In genomic region chr8:95668163-95668958, GRCm38 (mm10) we compare ENCODE assay signal across 26 mouse cellular contexts. TPM values are rescaled to one million over a fixed set of nuclear protein-coding genes. Genes with fewer than 3 reads are reported as not detected.
DNase-seq lines count a peak whose midpoint lies in the region; ATAC-seq and TF ChIP-seq lines count a peak whose summit lies in the region.
"Had no signal": no experiment of that assay in that cellular context is flagged by ENCODE, and none has a peak within 500 bp of the region (broad histone marks: within the 10 kb centered on the region; RNA-seq: fewer than 3 reads in every experiment).

No protein-coding gene starts in this region.

- TF ChIP-seq POLR2A in heart, adult 2 months (IDR thresholded peaks at IDR 0.05; ENCODE audit: insufficient read depth, low read depth, low read length) = no peak

- H3K27ac ChIP-seq in heart, embryonic 13.5 days (replicated peaks) = 0 out of 2 replicates have a peak overlapping the region, but pooled peaks have one; percentile 12
- no peak overlapping the region for H3K27ac ChIP-seq in heart, adult 2 months
- peak overlapping the region; percentile 49; the same call in 1 of the 2 replicates for H3K27ac ChIP-seq in neural tube, embryonic 11.5 days (ENCODE audit: low read depth, low read length)
- H3K27ac ChIP-seq in midbrain, embryonic 14.5 days (replicated peaks; ENCODE audit: low read depth, low read length) = peak overlapping the region; percentile 32; the same call in 1 of the 2 replicates
- no peak overlapping the region for H3K27ac ChIP-seq in stomach, postnatal 0 days (replicated peaks)
- H3K27ac ChIP-seq: hindbrain, embryonic 15.5 days; left cerebral cortex, adult 2 months; limb, embryonic 12.5 days; liver, embryonic 12.5 days had no signal

- no peaks in the 10 kb centered on the region for H3K9me3 ChIP-seq in heart, embryonic 13.5 days
- no peaks in the 10 kb centered on the region for H3K9me3 ChIP-seq in neural tube, embryonic 11.5 days (ENCODE audit: control insufficient read depth, low read length)
- no peaks in the 10 kb centered on the region for H3K9me3 ChIP-seq in midbrain, embryonic 14.5 days (ENCODE audit: control insufficient read depth, low read length)
- H3K9me3 ChIP-seq in stomach, postnatal 0 days (ENCODE audit: control insufficient read depth, low read length) = no peaks in the 10 kb centered on the region
- H3K9me3 ChIP-seq: G1E; hindbrain, embryonic 15.5 days; liver, embryonic 12.5 days had no signal

- intact Hi-C loops in heart, adult 2 months (cut with DNase I) = no loop called here

- WGBS in heart, embryonic 13.5 days = 41% methylated on average over 8 of the region's 8 CpGs
- 37% methylated on average over 8 of the region's 8 CpGs for WGBS in heart, adult 2 months
- 55% methylated on average over 8 of the region's 8 CpGs for WGBS in neural tube, embryonic 11.5 days
- WGBS in midbrain, embryonic 14.5 days = 49% methylated on average over 8 of the region's 8 CpGs
- WGBS in stomach, postnatal 0 days = 43% methylated on average over 8 of the region's 8 CpGs

- TF ChIP-seq EP300 in heart, adult 2 months (IDR thresholded peaks at IDR 0.05; ENCODE audit: insufficient read depth, low read depth, low read length) = no peak
- no peak for TF ChIP-seq EP300 in stomach, postnatal 0 days (optimal IDR thresholded peaks at IDR 0.05)

- H3K4me2 ChIP-seq in heart, embryonic 13.5 days = no peak overlapping the region
- H3K4me2 ChIP-seq in neural tube, embryonic 11.5 days (ENCODE audit: low read depth) = no peak overlapping the region
- no peak overlapping the region for H3K4me2 ChIP-seq in midbrain, embryonic 14.5 days (ENCODE audit: low read length)
- no peak overlapping the region for H3K4me2 ChIP-seq in stomach, postnatal 0 days (replicated peaks; ENCODE audit: low read depth)
- H3K4me2 ChIP-seq: hindbrain, embryonic 15.5 days; limb, embryonic 12.5 days; liver, embryonic 12.5 days; lung, embryonic 14.5 days had no signal

- no peak overlapping the region for H3K4me3 ChIP-seq in heart, embryonic 13.5 days
- no peak overlapping the region for H3K4me3 ChIP-seq in heart, adult 2 months
- H3K4me3 ChIP-seq in neural tube, embryonic 11.5 days (ENCODE audit: low read depth, low read length) = no peak overlapping the region
- H3K4me3 ChIP-seq in midbrain, embryonic 14.5 days (replicated peaks; ENCODE audit: low read depth, low read length) = no peak overlapping the region
- no peak overlapping the region for H3K4me3 ChIP-seq in stomach, postnatal 0 days (ENCODE audit: low read depth, low read length)
- H3K4me3 ChIP-seq: hindbrain, embryonic 15.5 days; left cerebral cortex, adult 2 months; limb, embryonic 12.5 days; liver, embryonic 12.5 days had no signal

- H3K4me1 ChIP-seq in heart, embryonic 13.5 days = peaks cover 25% of the 10 kb centered on the region
- H3K4me1 ChIP-seq in heart, adult 2 months (ENCODE audit: control insufficient read depth, insufficient read depth, low read length) = no peaks in the 10 kb centered on the region
- no peaks in the 10 kb centered on the region for H3K4me1 ChIP-seq in neural tube, embryonic 11.5 days (ENCODE audit: control insufficient read depth, insufficient read depth, low read length)
- H3K4me1 ChIP-seq in midbrain, embryonic 14.5 days (ENCODE audit: control insufficient read depth, insufficient read depth, low read length) = no peaks in the 10 kb centered on the region
- H3K4me1 ChIP-seq in stomach, postnatal 0 days (replicated peaks; ENCODE audit: control insufficient read depth, insufficient read depth) = no peaks in the 10 kb centered on the region
- H3K4me1 ChIP-seq: hindbrain, embryonic 15.5 days; limb, embryonic 12.5 days had no signal

- no peak for ATAC-seq in heart, embryonic 13.5 days (ENCODE audit: extremely low read depth, insufficient number of reproducible peaks, low FRiP score, low TSS enrichment)
- ATAC-seq in neural tube, embryonic 11.5 days (ENCODE audit: insufficient read depth, low FRiP score, low TSS enrichment) = no peak; the same call in 1 of the 2 replicates
- ATAC-seq in midbrain, embryonic 14.5 days (ENCODE audit: low FRiP score, low TSS enrichment) = no peak
- no peak for ATAC-seq in stomach, postnatal 0 days (ENCODE audit: low FRiP score, low TSS enrichment)
- ATAC-seq: activated CD4-positive, CD25-positive, alpha-beta regulatory T cell, adult 4 months; forebrain, postnatal 0 days; liver, embryonic 12.5 days had no signal

- no peak for DNase-seq in heart, adult 2 months
- no peak for DNase-seq in neural tube, embryonic 11.5 days (ENCODE audit: low spot score)
- DNase-seq in neural tube, embryonic 10.5 days (ENCODE audit: extremely low spot score, low spot score) = no peak
- DNase-seq in midbrain, embryonic 14.5 days = peak; percentile 21
- peak; percentile 31 for DNase-seq in stomach, postnatal 0 days (ENCODE audit: low spot score)
- DNase-seq in adipocyte (ENCODE audit: low spot score) = no peak
- DNase-seq in ovary, adult 18-20 months (ENCODE audit: low spot score) = no peak
- DNase-seq: adrenal gland, postnatal 14 days; cerebellum, adult 11 months; cerebellum, postnatal 10 days; forebrain, postnatal 0 days; gastrocnemius, postnatal 36 days; kidney, adult 8-10 months; kidney, postnatal 25 days; lung, embryonic 14.5 days; right cerebral cortex, adult 18-20 months; thymus, adult 2 months had no signal

- no peaks in the 10 kb centered on the region for H3K79me2 ChIP-seq in heart, adult 2 months (replicated peaks; ENCODE audit: control insufficient read depth, insufficient read depth, low read length)

- H3K27me3 ChIP-seq in heart, embryonic 13.5 days (replicated peaks) = peaks cover 9% of the 10 kb centered on the region
- no peaks in the 10 kb centered on the region; the same call in 1 of the 2 replicates for H3K27me3 ChIP-seq in heart, adult 2 months (ENCODE audit: control insufficient read depth, insufficient read depth, low read length)
- H3K27me3 ChIP-seq in neural tube, embryonic 11.5 days (ENCODE audit: control insufficient read depth, insufficient read depth, low read length) = no peaks in the 10 kb centered on the region
- no peaks in the 10 kb centered on the region for H3K27me3 ChIP-seq in midbrain, embryonic 14.5 days (ENCODE audit: control insufficient read depth, insufficient read depth, low read length)
- H3K27me3 ChIP-seq in stomach, postnatal 0 days (ENCODE audit: control insufficient read depth, insufficient read depth, low read length) = no peaks in the 10 kb centered on the region
- H3K27me3 ChIP-seq: hindbrain, embryonic 15.5 days had no signal

- peak overlapping the region; percentile 28; the same call in 1 of the 2 replicates for H3K9ac ChIP-seq in heart, embryonic 13.5 days
- no peak overlapping the region for H3K9ac ChIP-seq in heart, adult 2 months (ENCODE audit: low read depth, low read length)
- no peak overlapping the region for H3K9ac ChIP-seq in neural tube, embryonic 11.5 days (ENCODE audit: low read length)
- H3K9ac ChIP-seq in midbrain, embryonic 14.5 days (replicated peaks; ENCODE audit: low read length) = no peak overlapping the region
- H3K9ac ChIP-seq in stomach, postnatal 0 days (ENCODE audit: low read length) = no peak overlapping the region
- H3K9ac ChIP-seq: forebrain, postnatal 0 days; hindbrain, embryonic 15.5 days; limb, embryonic 12.5 days; liver, embryonic 12.5 days; lung, embryonic 14.5 days had no signal

- H3K36me3 ChIP-seq in heart, embryonic 13.5 days = no peaks in the 10 kb centered on the region
- no peaks in the 10 kb centered on the region for H3K36me3 ChIP-seq in heart, adult 2 months (ENCODE audit: control insufficient read depth, insufficient read depth, low read length)
- H3K36me3 ChIP-seq in neural tube, embryonic 11.5 days (ENCODE audit: control insufficient read depth, insufficient read depth, low read length) = no peaks in the 10 kb centered on the region
- H3K36me3 ChIP-seq in midbrain, embryonic 14.5 days (ENCODE audit: control insufficient read depth, insufficient read depth, low read length) = no peaks in the 10 kb centered on the region
- no peaks in the 10 kb centered on the region for H3K36me3 ChIP-seq in stomach, postnatal 0 days (ENCODE audit: control insufficient read depth, insufficient read depth, low read length)
- H3K36me3 ChIP-seq: G1E; hindbrain, embryonic 15.5 days; limb, embryonic 12.5 days; liver, embryonic 12.5 days had no signal

- no peak for TF ChIP-seq CTCF in heart, adult 2 months (IDR thresholded peaks at IDR 0.05)
- TF ChIP-seq CTCF in stomach, postnatal 0 days (IDR thresholded peaks at IDR 0.05; ENCODE audit: low read depth) = no peak

RNA-seq across cellular contexts. Expression of gene Ndrg4, which starts 8.4 kb away (rescaled TPM):
- polyA plus RNA-seq in heart, embryonic 13.5 days (2015; fragmentation: Nextera tagmentation; extraction: Ambion mirVana) = 256 and 289 TPM in 2 replicates
- 100 to 1,000 TPM; 147 to 152 TPM for total RNA-seq in heart, adult 2 months (2021)
- polyA plus RNA-seq in heart, adult 2 months (2012; rRNA removed) = 370 and 528 TPM in 2 replicates
- polyA plus RNA-seq in neural tube, embryonic 11.5 days (2014; fragmentation: Nextera tagmentation; extraction: Ambion mirVana) = 69.5 and 87.3 TPM in 2 replicates
- 276 and 287 TPM in 2 replicates for polyA plus RNA-seq in midbrain, embryonic 14.5 days (2014; fragmentation: Nextera tagmentation; extraction: Ambion mirVana)
- 17.1 and 17.9 TPM in 2 replicates for polyA plus RNA-seq in stomach, postnatal 0 days (2015; fragmentation: Nextera tagmentation; extraction: Ambion mirVana)
- total RNA-seq: monocyte, adult 5-6 weeks; neutrophil, adult 5-6 weeks had no signal
- polyA plus RNA-seq: G1E had no signal

RNA-seq across cellular contexts. Expression of gene Gins3, which starts 35.1 kb away (rescaled TPM):
- 15.7 and 16.4 TPM in 2 replicates for polyA plus RNA-seq in heart, embryonic 13.5 days (2015; fragmentation: Nextera tagmentation; extraction: Ambion mirVana)
- 1 to 10 TPM; 1.2 to 1.3 TPM for total RNA-seq in heart, adult 2 months (2021)
- 0.47 and 0.94 TPM in 2 replicates for polyA plus RNA-seq in heart, adult 2 months (2012; rRNA removed)
- 23.5 and 24.3 TPM in 2 replicates for polyA plus RNA-seq in neural tube, embryonic 11.5 days (2014; fragmentation: Nextera tagmentation; extraction: Ambion mirVana)
- 6.2 and 8.1 TPM in 2 replicates for polyA plus RNA-seq in midbrain, embryonic 14.5 days (2014; fragmentation: Nextera tagmentation; extraction: Ambion mirVana)
- polyA plus RNA-seq in stomach, postnatal 0 days (2015; fragmentation: Nextera tagmentation; extraction: Ambion mirVana) = 4.7 and 5.0 TPM in 2 replicates

RNA-seq across cellular contexts. Expression of gene Setd6, which starts 47.3 kb away (rescaled TPM):
- 15.9 and 18.1 TPM in 2 replicates for polyA plus RNA-seq in heart, embryonic 13.5 days (2015; fragmentation: Nextera tagmentation; extraction: Ambion mirVana)
- total RNA-seq in heart, adult 2 months (2021) = 10 to 100 TPM; 14.3 to 15.3 TPM
- polyA plus RNA-seq in heart, adult 2 months (2012; rRNA removed) = 8.0 and 13.1 TPM in 2 replicates
- polyA plus RNA-seq in neural tube, embryonic 11.5 days (2014; fragmentation: Nextera tagmentation; extraction: Ambion mirVana) = 19.3 and 20.2 TPM in 2 replicates
- 28.3 and 32.8 TPM in 2 replicates for polyA plus RNA-seq in midbrain, embryonic 14.5 days (2014; fragmentation: Nextera tagmentation; extraction: Ambion mirVana)
- 19.9 and 23.7 TPM in 2 replicates for polyA plus RNA-seq in stomach, postnatal 0 days (2015; fragmentation: Nextera tagmentation; extraction: Ambion mirVana)

Comparison
In these comparisons a context has a peak if more than half of its experiments do, and no peak if none do; other contexts are left out.
1. H3K27ac ChIP-seq: peak in heart, embryonic 13.5 days (single experiment), neural tube, embryonic 11.5 days (single experiment) and midbrain, embryonic 14.5 days (single experiment); none in heart, adult 2 months (single experiment) and stomach, postnatal 0 days (single experiment).
2. DNase-seq: peak in midbrain, embryonic 14.5 days (single experiment) and stomach, postnatal 0 days (single experiment); none in heart, adult 2 months (0 of 2), neural tube, embryonic 11.5 days (single experiment), neural tube, embryonic 10.5 days (single experiment), adipocyte (single experiment) and ovary, adult 18-20 months (single experiment).